Mouse (Mus musculus): ENCODE data around the gene Scyl2. TPM values are rescaled to one million over a fixed set of nuclear protein-coding genes. Genes with fewer than 3 reads are reported as not detected.
A peak's percentile ranks its signal among the peaks of the same experiment; 100 is the strongest.

Gene Scyl2
- total and polyA plus RNA-seq, 2 experiments from 2014 or later: 7.0 to 35.6 TPM

GRCm38 (mm10) chr10:89633121-89633520 lies 53.0 kb downstream of the Scyl2 start:
- 92% methylated on average over 4 of the region's 4 CpGs for WGBS
- ATAC-seq (ENCODE audit: low FRiP score): no peak
- Histone ChIP-seq H3K36me3 (ENCODE audit: insufficient read depth, low read length) (0 out of 2 replicates have a peak, but pooled peaks cover 2% of the 10 kb centered on the region), H3K4me3 (ENCODE audit: low read depth, low read length) (no peak overlapping the region), H3K27ac (ENCODE audit: low read depth, low read length) (no peak overlapping the region), H3K9ac (replicated peaks; ENCODE audit: low read length, poor library complexity, severe bottlenecking) (no peak overlapping the region), H3K27me3 (ENCODE audit: insufficient read depth, low read length) (no peaks in the 10 kb centered on the region), H3K4me2 (ENCODE audit: low read depth, low read length, poor library complexity, severe bottlenecking) (no peak overlapping the region), H3K9me3 (ENCODE audit: low read length) (no peaks in the 10 kb centered on the region), H3K4me1 (ENCODE audit: insufficient read depth, low read length) (no peaks in the 10 kb centered on the region)
- no peak for DNase-seq (ENCODE audit: low spot score)
- no peak for TF ChIP-seq CTCF (IDR thresholded peaks at IDR 0.05)

GRCm38 (mm10) chr10:89631831-89632230 lies 54.3 kb downstream of the Scyl2 start:
- no peak for TF ChIP-seq CTCF (IDR thresholded peaks at IDR 0.05)
- no peaks in the 10 kb centered on the region for H3K27me3 ChIP-seq (ENCODE audit: insufficient read depth, low read length)
- ATAC-seq (ENCODE audit: low FRiP score) (no peak), DNase-seq (ENCODE audit: low spot score) (no peak)
- no peak overlapping the region for H3K27ac ChIP-seq (ENCODE audit: low read depth, low read length)
- 69% methylated on average over 5 of the region's 5 CpGs for WGBS
- no peak overlapping the region for H3K4me2 ChIP-seq (ENCODE audit: low read depth, low read length, poor library complexity, severe bottlenecking)
- H3K36me3 ChIP-seq (ENCODE audit: insufficient read depth, low read length): 0 out of 2 replicates have a peak, but pooled peaks cover 2% of the 10 kb centered on the region
- H3K9me3 ChIP-seq (ENCODE audit: low read length): no peaks in the 10 kb centered on the region
- no peaks in the 10 kb centered on the region for H3K4me1 ChIP-seq (ENCODE audit: insufficient read depth, low read length)
- H3K9ac ChIP-seq (replicated peaks; ENCODE audit: low read length, poor library complexity, severe bottlenecking): no peak overlapping the region
- no peak overlapping the region for H3K4me3 ChIP-seq (ENCODE audit: low read depth, low read length)

- WGBS: 91% methylated on average over 1 of the region's 1 CpGs
- Histone ChIP-seq H3K4me3 (ENCODE audit: low read depth, low read length) (no peak overlapping the region), H3K36me3 (ENCODE audit: insufficient read depth, low read length) (0 out of 2 replicates have a peak, but pooled peaks cover 2% of the 10 kb centered on the region), H3K27me3 (ENCODE audit: insufficient read depth, low read length) (no peaks in the 10 kb centered on the region), H3K9ac (replicated peaks; ENCODE audit: low read length, poor library complexity, severe bottlenecking) (no peak overlapping the region), H3K27ac (ENCODE audit: low read depth, low read length) (no peak overlapping the region), H3K4me1 (ENCODE audit: insufficient read depth, low read length) (no peaks in the 10 kb centered on the region), H3K4me2 (ENCODE audit: low read depth, low read length, poor library complexity, severe bottlenecking) (no peak overlapping the region), H3K9me3 (ENCODE audit: low read length) (no peaks in the 10 kb centered on the region)
- DNase-seq (ENCODE audit: low spot score) (no peak), ATAC-seq (ENCODE audit: low FRiP score) (no peak)
- TF ChIP-seq CTCF (IDR thresholded peaks at IDR 0.05): no peak
Measured at GRCm38 (mm10) chr10:89630564-89630963, 55.5 kb downstream of the Scyl2 start.

GRCm38 (mm10) chr10:89630052-89630451 lies 56.0 kb downstream of the Scyl2 start:
- Histone ChIP-seq H3K27me3 (ENCODE audit: insufficient read depth, low read length) (no peaks in the 10 kb centered on the region), H3K27ac (ENCODE audit: low read depth, low read length) (no peak overlapping the region), H3K36me3 (ENCODE audit: insufficient read depth, low read length) (0 out of 2 replicates have a peak, but pooled peaks cover 2% of the 10 kb centered on the region), H3K4me1 (ENCODE audit: insufficient read depth, low read length) (no peaks in the 10 kb centered on the region), H3K9me3 (ENCODE audit: low read length) (no peaks in the 10 kb centered on the region), H3K4me2 (ENCODE audit: low read depth, low read length, poor library complexity, severe bottlenecking) (no peak overlapping the region), H3K9ac (replicated peaks; ENCODE audit: low read length, poor library complexity, severe bottlenecking) (no peak overlapping the region), H3K4me3 (ENCODE audit: low read depth, low read length) (no peak overlapping the region)
- 28% methylated on average over 3 of the region's 3 CpGs for WGBS
- peak; percentile 92 for DNase-seq (ENCODE audit: low spot score)
- peak; percentile 86 for TF ChIP-seq CTCF (IDR thresholded peaks at IDR 0.05)
- ATAC-seq (ENCODE audit: low FRiP score): peak; percentile 75

DNA sequence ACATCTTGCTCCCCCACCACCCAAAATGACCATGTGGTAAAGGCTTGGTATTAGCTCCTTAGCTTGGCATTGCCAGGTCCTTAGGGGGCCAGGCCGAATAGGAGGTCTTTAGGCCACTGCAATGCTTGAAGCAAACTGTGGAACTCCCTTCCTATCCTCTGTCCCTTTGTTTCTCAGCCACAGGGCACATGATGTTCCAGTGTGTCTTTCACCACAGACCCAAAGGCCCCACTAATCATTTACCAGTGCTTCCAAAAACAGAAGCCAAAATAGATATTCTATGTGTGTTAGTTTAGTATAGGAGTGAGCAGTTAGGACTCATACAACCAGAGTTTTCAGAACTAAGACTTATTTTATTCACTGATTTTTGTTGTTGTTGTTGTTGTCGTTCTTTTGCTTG lies 59.4 kb downstream of the Scyl2 start:
- no peak overlapping the region for H3K9ac ChIP-seq (replicated peaks; ENCODE audit: low read length, poor library complexity, severe bottlenecking)
- no peak overlapping the region for H3K4me3 ChIP-seq (ENCODE audit: low read depth, low read length)
- no peaks in the 10 kb centered on the region for H3K4me1 ChIP-seq (ENCODE audit: insufficient read depth, low read length)
- DNase-seq (ENCODE audit: low spot score): no peak
- no peak overlapping the region for H3K4me2 ChIP-seq (ENCODE audit: low read depth, low read length, poor library complexity, severe bottlenecking)
- 89% methylated on average over 2 of the region's 2 CpGs for WGBS
- no peaks in the 10 kb centered on the region for H3K9me3 ChIP-seq (ENCODE audit: low read length)
- no peak overlapping the region for H3K27ac ChIP-seq (ENCODE audit: low read depth, low read length)
- no peaks in the 10 kb centered on the region for H3K36me3 ChIP-seq (ENCODE audit: insufficient read depth, low read length)
- TF ChIP-seq CTCF (IDR thresholded peaks at IDR 0.05): no peak
- ATAC-seq (ENCODE audit: low FRiP score): no peak
- no peaks in the 10 kb centered on the region for H3K27me3 ChIP-seq (ENCODE audit: insufficient read depth, low read length)

GRCm38 (mm10) chr10:89624196-89624595 lies 61.9 kb downstream of the Scyl2 start:
- no peaks in the 10 kb centered on the region; the same call in 1 of the 2 replicates for H3K27me3 ChIP-seq (ENCODE audit: insufficient read depth, low read length)
- no peak overlapping the region for H3K27ac ChIP-seq (ENCODE audit: low read depth, low read length)
- DNase-seq (ENCODE audit: low spot score) (no peak), ATAC-seq (ENCODE audit: low FRiP score) (no peak)
- no peak overlapping the region for H3K9ac ChIP-seq (replicated peaks; ENCODE audit: low read length, poor library complexity, severe bottlenecking)
- no peaks in the 10 kb centered on the region for H3K9me3 ChIP-seq (ENCODE audit: low read length)
- H3K4me1 ChIP-seq (ENCODE audit: insufficient read depth, low read length): no peaks in the 10 kb centered on the region
- WGBS: 86% methylated on average over 2 of the region's 2 CpGs
- no peak overlapping the region for H3K4me3 ChIP-seq (ENCODE audit: low read depth, low read length)
- TF ChIP-seq CTCF (IDR thresholded peaks at IDR 0.05): no peak
- H3K36me3 ChIP-seq (ENCODE audit: insufficient read depth, low read length): no peaks in the 10 kb centered on the region
- no peak overlapping the region for H3K4me2 ChIP-seq (ENCODE audit: low read depth, low read length, poor library complexity, severe bottlenecking)

All from midbrain, postnatal 0 days (tissue).